Mouse (Mus musculus): ENCODE data around the gene Ets2. TPM values are rescaled to one million over a fixed set of nuclear protein-coding genes. Genes with fewer than 3 reads are reported as not detected.

The Ets2 gene
- polyA plus RNA-seq, 1 experiment from 2014 or later = 52.8 TPM

DNA sequence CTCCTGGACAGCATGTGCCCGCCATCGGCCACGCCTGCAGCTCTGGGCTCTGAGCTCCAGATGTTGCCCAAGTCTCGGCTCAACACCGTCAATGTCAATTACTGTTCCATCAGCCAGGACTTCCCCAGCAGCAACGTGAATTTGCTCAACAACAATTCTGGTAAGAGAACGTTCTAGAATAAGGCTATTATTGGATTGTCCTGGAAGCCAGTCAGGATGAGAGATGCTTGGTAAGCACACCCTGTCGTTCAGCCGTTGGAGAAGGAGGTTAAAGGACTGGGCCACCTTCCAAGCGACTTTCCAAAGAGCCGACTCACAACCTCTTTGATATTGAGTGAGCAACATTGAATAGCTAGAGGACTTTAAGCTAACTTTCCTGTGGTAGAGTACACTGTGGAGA is 13.2 kb downstream of the Ets2 start:
- peaks cover 95% of the 10 kb centered on the region for H3K36me3 ChIP-seq (ENCODE audit: control insufficient read depth, insufficient read depth, low read length)
- no peaks in the 10 kb centered on the region for H3K9me3 ChIP-seq (ENCODE audit: control insufficient read depth, low read length)
- DNase-seq (ENCODE audit: low spot score) (no peak), ATAC-seq (replicated peaks; ENCODE audit: low FRiP score, low TSS enrichment, low read depth) (no peak)
- no peaks in the 10 kb centered on the region for H3K27me3 ChIP-seq (replicated peaks; ENCODE audit: control insufficient read depth, insufficient read depth, low read length)
- no peak overlapping the region for H3K4me3 ChIP-seq (ENCODE audit: low read depth, low read length)
- H3K4me1 ChIP-seq (replicated peaks; ENCODE audit: control insufficient read depth, insufficient read depth, low read length) = no peaks in the 10 kb centered on the region
- H3K27ac ChIP-seq (ENCODE audit: low read depth) = no peak overlapping the region
- no peak overlapping the region for H3K9ac ChIP-seq (ENCODE audit: low read length)
- WGBS = 93% methylated on average over 11 of the region's 11 CpGs
- H3K4me2 ChIP-seq (ENCODE audit: low read length) = no peak overlapping the region

- WGBS = 76% methylated on average over 12 of the region's 12 CpGs
- DNase-seq (ENCODE audit: low spot score) = no peak
- H3K36me3 ChIP-seq (ENCODE audit: control insufficient read depth, insufficient read depth, low read length) = peaks cover 95% of the 10 kb centered on the region
- no peaks in the 10 kb centered on the region for H3K4me1 ChIP-seq (replicated peaks; ENCODE audit: control insufficient read depth, insufficient read depth, low read length)
- H3K27me3 ChIP-seq (replicated peaks; ENCODE audit: control insufficient read depth, insufficient read depth, low read length) = no peaks in the 10 kb centered on the region
- ATAC-seq (replicated peaks; ENCODE audit: low FRiP score, low TSS enrichment, low read depth) = no peak
- H3K27ac ChIP-seq (ENCODE audit: low read depth) = no peak overlapping the region
- no peaks in the 10 kb centered on the region; the same call in 1 of the 2 replicates for H3K9me3 ChIP-seq (ENCODE audit: control insufficient read depth, low read length)
- no peak overlapping the region for H3K9ac ChIP-seq (ENCODE audit: low read length)
- H3K4me3 ChIP-seq (ENCODE audit: low read depth, low read length) = no peak overlapping the region
- no peak overlapping the region for H3K4me2 ChIP-seq (ENCODE audit: low read length)
Observed at GRCm38 (mm10) chr16:95716061-95716706, 14.3 kb downstream of the Ets2 start.

DNA sequence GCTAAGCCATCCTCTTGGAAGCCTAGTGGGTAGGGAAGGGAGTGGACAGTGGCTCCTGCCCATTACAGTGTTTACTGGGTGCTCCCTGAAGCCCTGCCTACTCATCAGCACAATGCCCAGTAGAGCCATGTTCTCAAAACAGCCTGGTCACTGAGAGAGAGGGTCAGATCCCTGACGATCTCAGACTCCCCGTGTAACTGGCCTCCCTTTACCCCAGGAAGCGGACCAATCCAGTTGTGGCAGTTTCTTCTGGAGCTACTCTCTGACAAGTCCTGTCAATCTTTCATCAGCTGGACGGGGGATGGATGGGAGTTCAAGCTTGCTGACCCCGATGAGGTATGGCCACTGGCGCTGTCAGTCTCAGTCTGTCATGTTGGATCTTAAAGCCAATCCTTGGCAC is 15.8 kb downstream of the Ets2 start:
- ATAC-seq (replicated peaks; ENCODE audit: low FRiP score, low TSS enrichment, low read depth) = no peak
- 93% methylated on average over 6 of the region's 6 CpGs for WGBS

DNA sequence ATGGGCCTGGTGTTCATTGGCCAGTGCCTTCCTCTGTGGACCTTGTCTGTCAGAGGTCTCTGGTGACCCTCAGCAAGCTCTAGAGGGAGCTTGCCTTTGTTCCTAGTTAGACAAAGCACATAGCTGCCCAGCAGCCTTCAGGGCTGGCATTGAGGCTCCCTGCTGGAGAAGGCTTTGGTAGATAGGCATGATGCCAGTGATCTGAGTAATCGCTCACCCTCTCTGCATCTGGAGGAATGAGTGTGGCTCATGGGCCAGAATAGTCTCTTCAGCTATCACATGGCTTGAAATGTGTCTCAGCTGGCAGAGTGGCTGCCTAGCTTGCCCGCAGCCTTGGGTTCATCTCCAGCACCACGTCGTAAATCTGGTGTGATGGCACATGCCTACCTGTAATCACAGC is 16.2 kb downstream of the Ets2 start:
- no peak overlapping the region for H3K27ac ChIP-seq (ENCODE audit: low read depth)
- H3K4me2 ChIP-seq (ENCODE audit: low read length) = no peak overlapping the region
- no peak overlapping the region for H3K4me3 ChIP-seq (ENCODE audit: low read depth, low read length)
- no peak overlapping the region for H3K9ac ChIP-seq (ENCODE audit: low read length)
- 91% methylated on average over 4 of the region's 4 CpGs for WGBS
- H3K27me3 ChIP-seq (replicated peaks; ENCODE audit: control insufficient read depth, insufficient read depth, low read length) = no peaks in the 10 kb centered on the region
- peaks cover 4% of the 10 kb centered on the region for H3K9me3 ChIP-seq (ENCODE audit: control insufficient read depth, low read length)
- ATAC-seq (replicated peaks; ENCODE audit: low FRiP score, low TSS enrichment, low read depth) (no peak), DNase-seq (ENCODE audit: low spot score) (no peak)
- H3K36me3 ChIP-seq (ENCODE audit: control insufficient read depth, insufficient read depth, low read length) = peaks cover 81% of the 10 kb centered on the region
- no peaks in the 10 kb centered on the region for H3K4me1 ChIP-seq (replicated peaks; ENCODE audit: control insufficient read depth, insufficient read depth, low read length)

More for the DNA sequence above, 15.8 kb downstream of the Ets2 start:
- Histone ChIP-seq H3K4me2 (ENCODE audit: low read length) (no peak overlapping the region), H3K4me3 (ENCODE audit: low read depth, low read length) (no peak overlapping the region), H3K27me3 (replicated peaks; ENCODE audit: control insufficient read depth, insufficient read depth, low read length) (no peaks in the 10 kb centered on the region), H3K36me3 (ENCODE audit: control insufficient read depth, insufficient read depth, low read length) (peaks cover 85% of the 10 kb centered on the region), H3K4me1 (replicated peaks; ENCODE audit: control insufficient read depth, insufficient read depth, low read length) (no peaks in the 10 kb centered on the region), H3K27ac (ENCODE audit: low read depth) (no peak overlapping the region), H3K9me3 (ENCODE audit: control insufficient read depth, low read length) (peaks cover 4% of the 10 kb centered on the region), H3K9ac (ENCODE audit: low read length) (no peak overlapping the region)
- no peak for DNase-seq (ENCODE audit: low spot score)

DNA sequence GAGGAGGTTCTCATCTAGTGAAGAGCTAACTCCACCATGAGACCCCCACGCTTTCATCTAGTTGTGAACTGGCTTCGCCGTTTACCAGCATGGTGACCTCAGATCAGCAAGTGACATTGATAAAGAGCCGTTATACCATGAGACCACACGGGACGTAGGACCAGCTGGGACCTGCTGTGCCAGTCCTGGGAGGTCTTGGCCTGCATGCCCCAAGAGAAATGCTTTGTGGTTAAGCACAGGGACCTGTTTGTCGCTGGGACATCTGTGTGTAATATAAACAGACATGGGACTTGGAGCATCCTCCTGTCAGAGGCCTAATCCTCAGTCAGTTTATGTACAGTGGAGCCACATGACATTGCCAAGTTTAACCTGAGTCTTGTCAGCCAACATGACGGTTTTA is 18.7 kb downstream of the Ets2 start:
- H3K4me2 ChIP-seq (ENCODE audit: low read length) = no peak overlapping the region
- H3K27me3 ChIP-seq (replicated peaks; ENCODE audit: control insufficient read depth, insufficient read depth, low read length) = no peaks in the 10 kb centered on the region
- H3K9ac ChIP-seq (ENCODE audit: low read length) = no peak overlapping the region
- 90% methylated on average over 8 of the region's 8 CpGs for WGBS
- ATAC-seq (replicated peaks; ENCODE audit: low FRiP score, low TSS enrichment, low read depth) (no peak), DNase-seq (ENCODE audit: low spot score) (no peak)
- H3K27ac ChIP-seq (ENCODE audit: low read depth) = no peak overlapping the region
- H3K9me3 ChIP-seq (ENCODE audit: control insufficient read depth, low read length) = peaks cover 4% of the 10 kb centered on the region
- H3K36me3 ChIP-seq (ENCODE audit: control insufficient read depth, insufficient read depth, low read length) = peaks cover 61% of the 10 kb centered on the region
- H3K4me3 ChIP-seq (ENCODE audit: low read depth, low read length) = no peak overlapping the region
- no peaks in the 10 kb centered on the region for H3K4me1 ChIP-seq (replicated peaks; ENCODE audit: control insufficient read depth, insufficient read depth, low read length)

DNA sequence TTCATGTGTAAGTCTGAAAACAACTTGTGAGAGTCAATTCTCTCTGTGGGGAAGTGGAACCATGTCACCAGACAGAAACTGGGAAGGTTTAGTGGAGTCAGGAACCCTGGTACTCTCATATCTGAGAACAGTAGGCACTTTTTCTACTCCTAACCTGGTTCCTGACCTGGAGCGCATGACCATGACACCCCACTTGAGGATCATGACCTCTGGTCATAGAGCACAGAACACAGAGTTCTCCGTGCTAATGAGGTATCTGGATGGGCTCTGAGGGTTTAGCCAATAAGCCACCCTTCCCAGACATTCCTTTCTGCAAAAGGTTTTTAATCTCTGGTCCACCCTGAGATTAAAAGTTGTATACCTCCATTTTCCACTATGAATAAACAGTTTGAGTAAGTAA is 22.4 kb downstream of the Ets2 start:
- Histone ChIP-seq H3K27ac (ENCODE audit: low read depth) (no peak overlapping the region), H3K4me2 (ENCODE audit: low read length) (no peak overlapping the region), H3K9ac (ENCODE audit: low read length) (no peak overlapping the region), H3K9me3 (ENCODE audit: control insufficient read depth, low read length) (peaks cover 4% of the 10 kb centered on the region), H3K4me1 (replicated peaks; ENCODE audit: control insufficient read depth, insufficient read depth, low read length) (no peaks in the 10 kb centered on the region), H3K36me3 (ENCODE audit: control insufficient read depth, insufficient read depth, low read length) (peaks cover 24% of the 10 kb centered on the region), H3K27me3 (replicated peaks; ENCODE audit: control insufficient read depth, insufficient read depth, low read length) (no peaks in the 10 kb centered on the region), H3K4me3 (ENCODE audit: low read depth, low read length) (no peak overlapping the region)
- ATAC-seq (replicated peaks; ENCODE audit: low FRiP score, low TSS enrichment, low read depth) (no peak), DNase-seq (ENCODE audit: low spot score) (no peak)
- WGBS = 77% methylated on average over 2 of the region's 2 CpGs

- WGBS = 87% methylated on average over 5 of the region's 5 CpGs
- Histone ChIP-seq H3K9me3 (ENCODE audit: control insufficient read depth, low read length) (peaks cover 4% of the 10 kb centered on the region), H3K4me1 (replicated peaks; ENCODE audit: control insufficient read depth, insufficient read depth, low read length) (no peaks in the 10 kb centered on the region), H3K4me2 (ENCODE audit: low read length) (no peak overlapping the region), H3K9ac (ENCODE audit: low read length) (no peak overlapping the region), H3K4me3 (ENCODE audit: low read depth, low read length) (no peak overlapping the region), H3K36me3 (ENCODE audit: control insufficient read depth, insufficient read depth, low read length) (peaks cover 18% of the 10 kb centered on the region), H3K27ac (ENCODE audit: low read depth) (no peak overlapping the region), H3K27me3 (replicated peaks; ENCODE audit: control insufficient read depth, insufficient read depth, low read length) (no peaks in the 10 kb centered on the region)
- DNase-seq (ENCODE audit: low spot score) = no peak
- ATAC-seq (replicated peaks; ENCODE audit: low FRiP score, low TSS enrichment, low read depth) = no peak
Observed at GRCm38 (mm10) chr16:95724776-95725175, 22.9 kb downstream of the Ets2 start.

DNA sequence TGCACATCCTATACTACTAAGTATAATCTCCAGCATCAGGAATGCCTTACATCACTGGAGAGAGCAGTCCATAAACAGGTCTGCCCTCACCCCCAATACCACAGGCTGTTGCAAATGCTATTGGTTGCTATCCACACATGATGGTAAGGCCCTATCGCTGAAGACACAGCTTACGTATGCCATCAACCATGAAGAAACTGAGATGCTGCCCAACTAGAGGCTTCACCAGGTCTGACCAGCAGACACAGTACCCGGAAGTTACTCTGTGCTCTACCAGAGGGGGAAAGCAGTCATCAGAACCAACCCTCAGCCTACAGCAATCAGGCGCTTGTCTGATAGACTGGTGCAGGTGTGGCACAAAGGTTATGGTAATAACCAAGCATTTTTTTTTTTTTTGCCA is 24.9 kb downstream of the Ets2 start:
- 93% methylated on average over 4 of the region's 4 CpGs for WGBS
- H3K4me1 ChIP-seq (replicated peaks; ENCODE audit: control insufficient read depth, insufficient read depth, low read length) = no peaks in the 10 kb centered on the region
- ATAC-seq (replicated peaks; ENCODE audit: low FRiP score, low TSS enrichment, low read depth) = no peak

More for the DNA sequence above, 24.9 kb downstream of the Ets2 start:
- Histone ChIP-seq H3K36me3 (ENCODE audit: control insufficient read depth, insufficient read depth, low read length) (no peaks in the 10 kb centered on the region), H3K4me2 (ENCODE audit: low read length) (no peak overlapping the region), H3K9me3 (ENCODE audit: control insufficient read depth, low read length) (no peaks in the 10 kb centered on the region), H3K27ac (ENCODE audit: low read depth) (no peak overlapping the region), H3K27me3 (replicated peaks; ENCODE audit: control insufficient read depth, insufficient read depth, low read length) (no peaks in the 10 kb centered on the region), H3K4me3 (ENCODE audit: low read depth, low read length) (no peak overlapping the region), H3K9ac (ENCODE audit: low read length) (no peak overlapping the region)
- DNase-seq (ENCODE audit: low spot score) = no peak

Data from intestine, embryonic 14.5 days (tissue).